Mouse (Mus musculus) erythroblast, embryonic 14.5 days (primary cell): ENCODE data around the gene Olfr1048.

Experiments used
- GATA1 ChIP-seq: IDR thresholded peaks from 2 replicates; pipeline ENCODE4 v1.6.1; 2012; ENCODE audit warnings: low read length, inconsistent platforms, mixed read lengths
- TAL1 ChIP-seq: IDR thresholded peaks from 3 replicates; pipeline ENCODE4 v1.6.1; 2012; ENCODE audit warnings: low read length, inconsistent platforms, mixed read lengths

- TF ChIP-seq TAL1 (no peak), GATA1 (no peak)
Measured at GRCm38 (mm10) chr2:86202909-86203308, 37.2 kb downstream of the Olfr1048 start, which contains the start of gene Olfr1045.
